Mouse (Mus musculus): ENCODE data around the gene Fgf22.
A peak's percentile ranks its signal among the peaks of the same experiment; 100 is the strongest.

DNA sequence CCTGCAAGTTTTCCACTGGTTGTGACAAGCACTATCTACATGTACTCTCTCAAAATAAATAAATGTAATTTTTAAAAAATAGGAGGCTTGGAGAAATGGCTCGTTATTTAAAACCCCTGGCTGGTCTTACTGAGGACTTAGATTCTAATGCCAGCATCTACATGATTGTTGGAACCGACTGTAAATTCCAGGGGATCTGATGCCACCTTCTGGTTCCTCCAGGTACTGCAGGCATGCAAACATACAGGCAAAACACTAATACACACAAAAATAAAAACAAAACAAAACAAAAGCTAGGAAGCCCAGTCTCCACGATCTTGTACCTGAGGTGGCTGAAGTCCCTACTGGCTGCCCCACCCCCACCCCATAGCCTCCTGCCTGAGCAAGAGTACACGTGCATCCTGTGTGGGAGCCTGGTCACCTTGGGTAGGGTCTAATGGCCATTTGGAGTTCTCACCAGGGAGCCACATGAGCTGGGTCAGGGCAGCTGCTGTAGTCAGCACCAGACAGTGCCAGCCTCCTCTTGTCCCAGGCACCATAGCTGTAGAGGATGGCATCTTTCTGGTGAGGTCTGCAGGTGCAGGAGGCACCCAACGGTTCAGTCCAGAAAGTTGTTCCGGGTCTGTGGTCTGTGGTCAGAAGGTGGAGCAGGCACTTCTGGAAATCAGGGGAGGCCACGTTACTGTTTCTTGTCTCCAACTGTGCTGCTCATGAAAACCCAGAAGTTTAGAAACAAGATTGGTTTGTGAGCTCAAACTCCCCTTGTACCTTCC lies 33.7 kb downstream of the Fgf22 start:
- peak; percentile 52; the same call in 1 of the 2 replicates for TF ChIP-seq CTCF (IDR thresholded peaks at IDR 0.05; ENCODE audit: borderline replicate concordance, control insufficient read depth, extremely low read depth, insufficient read depth, low read length, poor library complexity)
- no peak for TF ChIP-seq POLR2A (IDR thresholded peaks at IDR 0.05; ENCODE audit: control insufficient read depth, extremely low read depth, insufficient read depth, low read length, poor library complexity)

Measured in thymus, adult 2 months (tissue).